Mouse (Mus musculus) yolk sac, embryonic 10.5 days (tissue): ENCODE results near the gene Cdc42ep5.
"Not testable (repeated sequence)": the region's sequence is repeated elsewhere in the genome, so short reads cannot be mapped to it uniquely, and the experiment has no call there.

Experiments
- DNase-seq: peaks from one replicate; pipeline ENCODE4 v3.0.0-alpha.2; 2017; ENCODE audit warnings: low spot score

The Cdc42ep5 gene

GRCm38 (mm10) chr7:4164090-4164910 is at the start of gene Cdc42ep5:
TSS of gene Cdc42ep5 (minus strand) at chr7:4164860.
- DNase-seq = peak; percentile 84

DNA sequence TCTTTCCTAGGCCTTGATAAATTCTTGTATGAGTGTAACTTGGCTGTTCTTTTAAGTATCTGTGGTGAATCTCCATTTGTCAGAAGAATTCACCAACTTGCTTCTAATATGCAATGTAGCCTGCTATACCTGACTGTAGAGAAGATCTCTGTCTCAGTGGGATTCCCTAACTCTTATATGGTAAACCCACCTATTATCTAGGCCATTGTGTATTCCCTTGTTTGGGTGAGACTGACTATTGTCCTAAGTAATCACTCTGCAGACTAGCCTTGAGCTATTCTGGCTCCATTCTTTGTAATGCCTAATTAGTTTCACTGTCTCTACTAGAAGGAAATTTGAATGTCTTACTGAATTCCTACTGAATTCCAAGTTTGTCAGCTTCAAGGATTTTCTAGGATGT is 48.8 kb upstream of the Cdc42ep5 start:
- DNase-seq = not testable (repeated sequence)

GRCm38 (mm10) chr7:4208626-4209025 is 44.0 kb upstream of the Cdc42ep5 start:
- DNase-seq = no peak

DNA sequence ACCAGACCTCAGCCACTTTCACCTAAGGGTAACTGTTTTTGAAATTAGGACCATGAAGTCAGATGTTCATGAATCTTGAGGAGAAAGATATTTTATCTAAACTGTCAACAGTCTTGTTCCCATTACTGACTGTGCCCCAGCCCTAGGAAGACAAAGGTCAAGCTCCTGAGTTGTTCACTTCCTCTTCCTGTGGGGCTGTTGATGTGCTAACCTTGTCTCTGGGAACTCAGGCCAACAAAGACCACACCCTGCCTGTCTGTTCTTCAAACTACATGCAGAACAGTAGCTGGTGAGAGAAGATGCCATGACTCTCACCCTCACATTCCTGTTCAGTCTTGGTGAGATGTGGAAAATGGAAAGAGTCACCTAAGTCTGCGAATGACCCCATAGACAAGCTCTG is 42.5 kb upstream of the Cdc42ep5 start:
- no peak for DNase-seq

- peak; percentile 42 for DNase-seq
Measured at GRCm38 (mm10) chr7:4178438-4178837, 13.8 kb upstream of the Cdc42ep5 start.

- DNase-seq = no peak
Measured at GRCm38 (mm10) chr7:4170193-4170938, 5.7 kb upstream of the Cdc42ep5 start.

GRCm38 (mm10) chr7:4167098-4167497 is 2.4 kb upstream of the Cdc42ep5 start:
- DNase-seq = no peak

GRCm38 (mm10) chr7:4165286-4165685 is 626 bp upstream of the Cdc42ep5 start:
- peak; percentile 26 for DNase-seq

DNA sequence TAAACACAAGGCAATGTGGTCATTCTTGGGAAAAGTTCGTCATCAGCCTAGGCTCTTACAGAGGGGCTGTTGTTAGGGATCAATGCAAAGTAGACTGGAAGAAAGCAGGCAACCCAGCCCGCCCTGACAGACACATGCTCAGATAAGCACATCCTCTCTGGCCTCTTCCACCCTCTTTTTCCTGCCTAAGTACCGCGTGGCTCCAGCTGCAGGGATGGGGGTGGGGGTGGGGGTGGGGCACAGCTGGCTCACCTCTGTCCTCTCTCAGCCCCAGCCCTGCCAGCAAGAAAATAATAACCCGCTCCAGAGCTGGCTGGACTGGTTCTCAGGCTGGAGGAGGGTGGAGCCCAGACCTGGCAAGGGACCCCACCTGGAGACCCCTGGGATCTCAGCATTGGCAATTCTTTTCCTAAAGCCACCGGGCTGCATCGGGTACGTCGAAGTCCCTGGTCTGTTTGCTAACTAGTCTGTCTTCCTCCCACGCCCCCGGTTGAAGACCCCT is 1.0 kb downstream of the Cdc42ep5 start:
- DNase-seq = peak; percentile 57

DNA sequence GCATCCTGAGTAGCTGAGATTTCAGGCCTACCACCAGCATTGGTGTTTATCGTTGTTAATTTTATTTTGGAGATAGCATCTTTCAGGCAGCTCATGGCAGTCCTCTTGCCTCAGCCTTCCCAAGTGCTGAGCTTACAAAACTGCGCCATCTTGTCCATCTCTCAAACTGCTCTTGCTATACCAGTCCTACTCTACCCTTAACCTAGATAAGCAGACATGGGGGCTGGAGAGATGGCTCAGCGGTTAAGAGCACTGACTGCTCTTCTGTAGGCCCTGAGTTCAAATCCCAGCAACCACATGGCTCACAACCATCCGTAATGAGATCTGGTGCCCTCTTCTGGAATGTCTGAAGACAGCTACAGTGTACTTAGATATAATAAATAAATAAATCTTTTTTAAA is 3.1 kb downstream of the Cdc42ep5 start:
- not testable (repeated sequence) for DNase-seq

DNA sequence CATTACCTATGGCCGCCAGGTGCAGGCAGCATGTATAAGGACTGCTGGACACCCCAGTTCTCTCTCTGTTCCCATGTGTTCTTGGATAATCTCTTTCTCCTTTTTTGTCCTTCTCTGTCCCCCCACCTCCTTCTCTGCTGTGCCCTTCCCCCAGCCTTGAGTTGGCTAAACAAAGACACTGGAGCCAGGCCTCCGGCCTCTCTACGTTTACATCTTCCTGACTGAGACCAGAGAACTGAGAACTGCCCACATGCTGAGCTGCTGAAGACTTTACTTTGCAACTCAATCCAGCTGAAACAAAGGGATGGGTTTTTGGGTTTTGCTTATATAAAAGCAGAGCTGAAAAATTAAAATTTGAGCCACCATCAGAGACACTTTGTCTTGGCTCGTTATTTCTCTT is 9.7 kb downstream of the Cdc42ep5 start:
- DNase-seq = no peak

DNA sequence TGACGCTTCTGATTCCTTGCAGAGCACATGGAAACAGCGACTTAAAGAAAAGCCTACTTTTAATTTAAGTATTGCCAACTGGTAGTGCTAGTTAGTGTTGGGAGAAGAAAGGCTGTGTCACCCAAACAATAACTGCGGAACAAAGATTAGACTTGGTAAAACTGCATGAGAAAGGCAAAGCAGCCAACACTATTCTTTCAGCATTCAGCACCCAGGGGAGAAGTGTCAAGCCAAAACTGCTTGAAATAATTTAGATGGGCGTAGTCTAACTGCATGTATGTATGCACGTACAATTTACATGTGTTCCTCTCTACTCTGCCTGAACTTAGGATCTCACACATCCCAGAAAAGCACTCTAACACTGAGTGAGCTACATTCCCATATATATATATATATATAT is 10.3 kb downstream of the Cdc42ep5 start:
- DNase-seq = no peak

GRCm38 (mm10) chr7:4151241-4151640 is 13.4 kb downstream of the Cdc42ep5 start:
- no peak for DNase-seq

DNA sequence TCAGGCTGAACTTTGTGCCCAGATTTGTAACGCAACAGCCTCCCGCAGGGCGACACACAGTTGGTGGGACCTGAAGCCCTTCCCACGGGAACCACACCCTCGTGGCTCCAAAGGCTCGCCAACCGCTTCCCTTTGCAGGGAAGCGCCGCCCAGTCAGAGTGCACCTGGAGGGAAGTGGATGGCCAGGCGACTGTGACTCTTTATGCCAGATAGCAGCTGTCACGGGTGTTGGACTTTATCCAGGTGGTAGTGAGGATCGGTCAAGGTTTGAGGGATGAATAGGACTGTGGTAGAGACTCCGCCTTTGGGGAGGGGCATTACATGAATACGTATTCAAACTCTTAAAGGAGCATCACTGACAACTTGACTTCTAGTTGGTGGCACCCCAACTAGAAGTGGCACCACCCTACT is 13.8 kb downstream of the Cdc42ep5 start:
- peak; percentile 84 for DNase-seq

- peak; percentile 74 for DNase-seq
Measured at GRCm38 (mm10) chr7:4150059-4150541, 14.6 kb downstream of the Cdc42ep5 start, which contains the start of gene Leng9. TSS of gene Leng9 (minus strand) at chr7:4150374.

GRCm38 (mm10) chr7:4149209-4150054 is 15.2 kb downstream of the Cdc42ep5 start:
- DNase-seq = peak; percentile 83

- no peak for DNase-seq
Measured at GRCm38 (mm10) chr7:4148341-4149208, 16.1 kb downstream of the Cdc42ep5 start.

DNA sequence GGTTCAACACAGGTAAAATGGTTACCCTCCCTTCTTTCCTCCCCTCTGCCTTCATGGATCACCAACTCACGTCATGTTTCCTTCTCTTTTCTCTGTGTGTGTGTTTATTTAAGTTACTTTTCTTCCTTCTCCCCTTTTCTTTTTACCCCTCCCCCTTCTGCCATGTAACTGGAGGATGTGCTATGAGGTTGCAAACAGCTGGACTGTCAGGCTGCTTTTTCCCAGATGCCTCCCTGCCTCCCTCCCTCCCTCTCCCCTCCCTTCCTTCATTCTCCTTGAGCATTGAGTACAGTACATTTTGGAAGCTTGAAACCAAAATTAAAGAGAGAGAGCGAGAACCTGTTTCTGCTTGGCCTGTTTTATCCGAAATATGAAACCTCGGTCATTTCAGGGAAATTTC is 16.8 kb downstream of the Cdc42ep5 start:
- no peak for DNase-seq

- no peak for DNase-seq
Measured at GRCm38 (mm10) chr7:4147371-4147770, 17.3 kb downstream of the Cdc42ep5 start.

DNA sequence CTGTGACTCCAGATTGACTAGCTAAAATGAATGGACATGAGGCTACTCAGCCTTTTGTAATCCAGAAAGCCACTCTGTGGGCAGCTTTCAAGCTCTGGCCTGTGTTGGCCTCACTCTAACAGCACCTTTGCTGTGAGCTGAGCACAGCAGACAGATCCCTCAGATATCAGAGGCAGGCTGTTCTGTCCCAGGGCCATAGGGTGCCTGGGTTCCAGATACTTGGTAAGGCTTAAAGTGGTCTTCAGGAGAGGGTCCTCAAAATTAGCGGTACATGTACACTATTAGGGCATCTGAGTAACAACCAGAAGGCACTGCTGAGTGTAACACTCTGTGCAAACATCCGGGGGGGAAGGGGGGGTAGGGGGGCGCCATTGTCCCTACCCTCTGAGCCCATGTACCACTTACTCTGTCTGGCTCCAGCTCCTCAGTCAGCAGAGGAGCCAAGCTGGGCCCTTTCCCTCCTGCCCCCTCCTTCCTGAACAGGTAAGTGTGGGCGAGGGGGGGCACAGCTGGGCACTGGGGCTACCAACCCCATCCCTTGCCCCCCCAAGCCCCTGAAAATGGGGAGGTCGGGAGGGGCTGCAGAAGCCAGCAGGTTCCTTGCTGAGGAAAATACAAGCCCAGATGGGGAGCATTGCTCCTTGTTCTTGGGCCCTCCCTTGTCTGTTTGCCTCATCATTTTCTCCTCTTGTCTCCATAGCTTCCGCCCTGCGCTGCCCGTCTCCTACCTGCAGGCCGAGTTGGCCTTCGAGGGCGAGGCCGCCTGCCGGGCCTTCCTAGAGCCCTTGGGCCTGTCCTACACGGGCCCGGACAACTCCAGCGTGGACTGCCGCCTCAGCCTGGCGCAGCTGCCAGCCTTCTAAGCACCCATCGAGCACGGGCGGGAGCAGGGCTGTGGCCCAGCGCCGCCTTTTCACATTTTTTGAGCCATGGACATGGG is 18.1 kb downstream of the Cdc42ep5 start:
- DNase-seq = no peak
